Mouse (Mus musculus): ENCODE results near the gene Frmd4b.
"Not testable (repeated sequence)": the region's sequence is repeated elsewhere in the genome, so short reads cannot be mapped to it uniquely, and the experiment has no call there.

The Frmd4b gene

GRCm38 (mm10) chr6:97413453-97413852 lies 203.9 kb downstream of the Frmd4b start:
- DNase-seq (ENCODE audit: low spot score) = peak; percentile 58

GRCm38 (mm10) chr6:97412403-97412802 lies 204.9 kb downstream of the Frmd4b start:
- no peak for DNase-seq (ENCODE audit: low spot score)

- no peak for DNase-seq (ENCODE audit: low spot score)
Observed at GRCm38 (mm10) chr6:97411327-97411726, 206.0 kb downstream of the Frmd4b start.

DNA sequence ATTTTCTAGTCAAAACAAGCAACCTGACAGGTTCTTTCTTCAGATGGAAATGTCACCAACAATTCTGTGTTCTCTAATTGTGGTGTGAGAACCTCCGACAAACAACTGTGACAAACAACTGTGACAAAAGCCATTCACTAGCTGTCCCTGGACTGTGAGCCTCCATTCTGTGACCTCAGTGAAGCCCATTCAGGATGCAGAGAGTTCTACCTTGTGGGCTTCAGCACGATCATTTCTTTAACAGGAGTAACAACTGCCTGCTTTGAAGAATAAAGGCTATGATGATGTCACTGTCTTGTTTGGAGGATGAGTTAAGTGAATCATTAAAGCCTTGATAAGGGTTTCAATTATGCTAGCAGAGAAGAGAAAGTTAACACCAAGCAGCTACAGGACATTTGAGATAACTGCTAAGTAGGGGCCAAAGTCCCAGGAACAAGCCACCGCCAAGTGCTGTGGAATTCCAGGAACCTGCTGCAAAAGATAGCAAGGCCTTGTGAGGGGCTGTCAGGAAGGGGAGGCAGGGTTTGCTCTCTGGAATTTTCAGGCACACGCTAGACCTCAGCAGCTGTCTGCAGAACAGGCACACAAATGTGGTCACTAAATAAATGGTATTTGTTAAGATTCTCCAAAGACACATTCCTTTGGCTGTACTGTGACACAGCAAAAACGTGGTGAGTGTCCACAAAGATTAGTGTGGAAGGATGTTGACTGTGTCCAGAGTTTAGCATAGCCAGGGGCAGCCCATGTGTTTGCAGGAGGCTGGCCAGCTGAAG lies 207.7 kb downstream of the Frmd4b start:
- peak; percentile 35 for DNase-seq (ENCODE audit: low spot score)

DNA sequence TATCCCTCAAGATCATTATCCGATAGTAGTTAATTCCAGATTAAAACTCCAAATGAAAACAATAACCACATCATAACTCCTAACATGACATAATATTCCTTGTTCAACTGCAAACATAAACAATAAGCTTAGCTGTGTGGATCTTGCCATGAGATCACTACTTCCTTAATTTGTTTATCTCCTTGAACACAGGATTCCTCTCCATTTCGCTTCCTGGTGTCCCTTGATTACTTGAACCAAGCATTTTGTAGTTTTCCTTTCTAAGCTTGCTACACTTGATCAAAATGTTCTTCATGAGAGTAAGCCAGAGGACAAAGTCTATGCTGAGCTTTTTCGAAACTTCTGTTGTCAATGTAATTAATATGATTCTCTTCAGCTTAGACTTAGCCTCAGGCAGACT lies 209.4 kb downstream of the Frmd4b start:
- no peak for DNase-seq (ENCODE audit: low spot score)

GRCm38 (mm10) chr6:97407425-97407824 lies 209.9 kb downstream of the Frmd4b start:
- no peak for DNase-seq (ENCODE audit: low spot score)

- DNase-seq (ENCODE audit: low spot score) = peak; percentile 76
Observed at GRCm38 (mm10) chr6:97405311-97405710, 212.0 kb downstream of the Frmd4b start.

DNA sequence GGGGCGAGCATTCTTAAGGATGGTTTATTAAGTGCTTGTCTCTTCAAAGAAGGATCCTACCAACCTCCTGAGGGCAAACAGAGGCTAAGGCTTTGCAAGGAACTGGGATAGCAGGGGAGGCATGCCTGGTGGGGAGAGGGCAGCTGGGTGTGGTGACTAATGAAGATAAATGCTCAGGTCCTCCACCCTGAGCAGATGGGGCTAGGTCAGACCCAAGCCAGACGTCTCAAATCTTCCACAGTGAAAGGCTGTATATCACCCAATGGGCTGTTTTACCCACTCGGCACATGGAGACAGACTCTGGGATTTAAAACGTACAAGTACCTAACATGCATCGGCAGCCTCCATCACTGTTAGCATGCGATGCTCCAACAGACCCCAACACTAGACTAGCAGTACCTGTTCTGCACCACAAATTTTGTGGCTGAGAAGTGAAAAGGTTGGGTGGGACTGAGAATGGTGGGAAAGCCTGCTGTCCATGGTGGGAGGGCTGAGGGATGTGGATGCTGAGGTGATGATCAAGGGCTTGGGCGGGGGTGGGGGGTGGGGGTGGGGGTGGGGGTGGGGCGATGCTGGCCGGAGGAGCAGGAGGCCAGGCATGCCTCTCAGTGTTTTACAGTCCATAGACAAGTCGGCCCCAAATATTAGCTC lies 214.4 kb downstream of the Frmd4b start:
- DNase-seq (ENCODE audit: low spot score) = peak; percentile 49

DNA sequence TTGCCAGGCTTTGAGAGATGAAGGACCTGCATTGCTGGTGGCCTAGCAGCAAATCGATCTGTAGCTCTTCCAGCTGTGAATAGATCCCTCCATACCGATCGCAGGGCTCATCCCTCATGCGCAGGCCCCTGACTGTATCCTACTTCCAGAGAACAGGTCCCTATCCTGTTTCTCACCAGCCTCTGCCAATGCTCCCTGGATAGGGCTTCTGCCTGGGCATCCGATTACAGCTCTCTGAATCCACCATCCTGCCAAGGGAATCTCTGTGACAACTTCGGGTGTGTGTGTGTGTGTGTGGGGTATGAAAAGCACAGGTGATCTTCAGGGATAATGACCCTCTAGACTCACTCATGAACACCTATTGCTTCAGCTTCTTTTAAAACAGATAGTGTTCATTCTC lies 216.9 kb downstream of the Frmd4b start:
- no peak for DNase-seq (ENCODE audit: low spot score)

- no peak for DNase-seq (ENCODE audit: low spot score)
Observed at GRCm38 (mm10) chr6:97397935-97398334, 219.4 kb downstream of the Frmd4b start.

GRCm38 (mm10) chr6:97396957-97397354 lies 220.4 kb downstream of the Frmd4b start:
- no peak for DNase-seq (ENCODE audit: low spot score)

- peak; percentile 18 for DNase-seq (ENCODE audit: low spot score)
Observed at GRCm38 (mm10) chr6:97396351-97396956, 220.9 kb downstream of the Frmd4b start.

GRCm38 (mm10) chr6:97395477-97396350 lies 221.6 kb downstream of the Frmd4b start:
- DNase-seq (ENCODE audit: low spot score) = peak; percentile 78

DNA sequence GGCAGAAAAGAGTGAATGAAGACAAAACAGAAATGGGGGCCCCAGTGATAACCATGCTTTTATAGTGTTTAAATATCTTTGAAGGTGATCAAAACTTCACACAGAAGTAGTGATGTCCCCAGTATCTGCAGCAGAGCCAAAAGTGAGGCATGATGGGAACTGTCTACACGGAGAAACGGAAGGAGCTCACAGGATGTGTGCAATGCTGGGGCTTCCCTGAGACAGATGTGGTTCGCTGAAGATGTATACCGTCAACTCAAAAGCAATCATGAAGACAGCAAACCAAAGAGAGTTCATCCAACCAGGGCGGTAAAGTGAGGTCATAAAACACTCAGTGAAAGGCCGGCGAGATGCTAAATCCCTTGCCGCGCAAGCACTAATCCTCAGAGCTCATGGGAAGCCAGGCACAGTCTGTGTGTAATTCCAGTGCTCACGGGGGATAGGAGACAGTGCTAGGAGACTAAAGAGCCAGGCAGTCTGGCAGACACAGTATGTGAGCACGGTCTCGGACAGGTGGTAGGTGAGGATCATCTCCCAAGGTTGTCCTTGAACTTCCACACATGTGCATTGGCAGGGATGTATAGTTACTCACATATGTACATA lies 222.8 kb downstream of the Frmd4b start:
- DNase-seq (ENCODE audit: low spot score) = peak; percentile 32

- DNase-seq (ENCODE audit: low spot score) = no peak
Observed at GRCm38 (mm10) chr6:97392912-97393311, 224.4 kb downstream of the Frmd4b start.

DNA sequence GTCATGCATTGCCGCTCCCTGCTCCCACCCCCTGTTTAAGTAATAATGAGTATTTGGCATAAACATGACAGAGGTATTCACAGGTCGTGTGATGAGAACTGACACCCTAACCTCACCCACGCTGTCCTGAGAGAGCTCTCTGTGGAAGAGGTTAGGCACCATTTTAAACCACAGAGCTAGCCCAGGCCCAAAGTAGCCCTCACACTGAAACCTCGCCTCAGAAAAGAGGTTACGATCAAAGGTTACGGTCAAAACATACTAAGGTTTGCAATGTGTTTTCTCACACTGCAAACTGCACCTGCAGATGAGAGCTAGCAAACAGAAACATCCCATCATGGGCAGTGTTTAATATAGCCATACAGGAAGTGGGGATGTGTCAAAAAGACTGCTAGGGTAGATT lies 230.0 kb downstream of the Frmd4b start:
- DNase-seq (ENCODE audit: low spot score) = no peak

- no peak for DNase-seq (ENCODE audit: low spot score)
Observed at GRCm38 (mm10) chr6:97384918-97385317, 232.4 kb downstream of the Frmd4b start.

- DNase-seq (ENCODE audit: low spot score) = no peak
Observed at GRCm38 (mm10) chr6:97381275-97381674, 236.1 kb downstream of the Frmd4b start.

DNA sequence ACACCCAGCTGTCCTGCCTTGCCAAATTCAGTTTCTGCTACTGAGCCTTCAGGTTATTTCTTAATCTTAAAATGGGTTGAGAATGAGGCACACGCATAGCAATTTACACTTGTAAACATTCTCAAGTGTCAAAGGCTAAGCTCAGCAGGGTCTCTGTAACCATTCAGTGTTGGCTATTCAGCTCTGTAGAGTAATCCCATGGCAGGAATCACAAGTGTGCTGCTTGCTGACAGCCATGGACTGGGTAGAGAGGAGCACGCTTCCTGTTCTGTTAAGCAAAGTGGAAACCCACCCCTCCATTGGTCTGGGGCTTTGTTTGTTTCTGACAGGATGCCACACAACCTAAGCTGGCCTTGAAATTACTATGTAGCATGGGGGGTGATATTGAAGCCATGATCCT lies 246.4 kb downstream of the Frmd4b start:
- no peak for DNase-seq (ENCODE audit: low spot score)

DNA sequence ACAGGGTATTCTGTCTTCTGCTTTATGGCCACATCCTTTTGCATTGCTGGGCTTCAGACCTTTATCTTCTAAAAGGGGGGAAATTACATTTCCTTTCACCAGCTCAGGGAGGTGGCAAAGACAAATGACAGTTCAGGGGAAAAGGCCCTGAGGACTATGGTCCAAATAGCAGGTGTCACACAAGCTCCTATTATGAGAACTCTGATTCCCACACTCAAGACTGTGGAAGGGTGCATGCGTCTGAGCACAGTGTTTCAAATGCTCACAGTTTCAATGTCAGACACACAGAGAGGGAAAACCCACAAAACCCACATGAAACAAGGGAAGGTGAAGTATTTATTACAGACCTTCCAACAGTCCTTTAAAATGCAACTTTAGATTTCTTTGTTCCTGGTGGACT lies 246.9 kb downstream of the Frmd4b start:
- no peak for DNase-seq (ENCODE audit: low spot score)

- DNase-seq (ENCODE audit: low spot score) = no peak
Observed at GRCm38 (mm10) chr6:97363846-97364245, 253.5 kb downstream of the Frmd4b start.

DNA sequence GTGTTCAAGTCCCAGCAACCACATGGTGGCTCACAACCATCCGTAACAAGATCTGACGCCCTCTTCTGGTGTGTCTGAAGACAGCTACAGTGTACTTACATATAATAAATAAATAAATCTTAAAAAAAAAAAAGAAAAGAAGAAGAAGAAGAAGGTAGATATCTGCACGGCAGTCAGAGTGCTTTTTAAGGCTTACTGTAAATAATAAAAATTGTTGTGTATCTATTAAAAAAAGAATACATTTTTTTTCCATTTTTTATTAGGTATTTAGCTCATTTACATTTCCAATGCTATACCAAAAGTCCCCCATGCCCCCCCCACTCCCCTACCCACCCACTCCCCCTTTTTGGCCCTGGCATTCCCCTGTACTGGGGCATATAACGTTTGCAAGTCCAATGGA lies 259.7 kb downstream of the Frmd4b start:
- not testable (repeated sequence) for DNase-seq (ENCODE audit: low spot score)

All from embryo, embryonic 10 days (tissue).